In the genomic region with DNA sequence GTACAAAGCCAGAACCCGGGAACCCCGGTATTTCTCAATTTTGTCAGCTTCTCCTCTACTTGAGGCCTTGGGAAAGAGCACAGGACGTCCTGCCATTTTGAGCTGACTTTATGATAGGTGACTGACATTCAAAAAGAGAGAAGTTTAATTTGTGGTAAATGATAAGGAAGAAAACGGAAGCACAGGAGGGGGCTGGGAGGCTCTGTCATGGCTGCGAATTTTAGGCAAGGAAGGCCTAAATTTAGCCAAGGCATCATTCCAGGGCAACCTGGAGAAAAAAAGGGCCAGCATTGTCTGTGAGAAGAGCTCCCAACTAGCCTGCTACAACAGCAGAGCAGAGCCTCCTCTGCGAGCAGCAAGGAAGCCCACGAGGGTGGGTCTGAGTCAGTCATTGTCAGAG, we compare ENCODE assay signal across 25 mouse cellular contexts. TPM values are rescaled to one million over a fixed set of nuclear protein-coding genes. Genes with fewer than 3 reads are reported as not detected.
"Had no signal": no experiment of that assay in that cellular context is flagged by ENCODE, and none has a peak within 500 bp of the region (broad histone marks: within the 10 kb centered on the region; RNA-seq: fewer than 3 reads in every experiment).

No protein-coding gene starts in this region.

- H3K4me3 ChIP-seq: limb, embryonic 10.5 days; limb, embryonic 12.5 days; limb, embryonic 13.5 days; limb, embryonic 15.5 days; liver, embryonic 12.5 days; liver, embryonic 13.5 days; liver, embryonic 15.5 days; lung, embryonic 15.5 days; megakaryocyte, embryonic 14.5 days; midbrain, embryonic 12.5 days; midbrain, embryonic 13.5 days; midbrain, embryonic 15.5 days; myocyte; neural tube, embryonic 12.5 days had no signal

- H3K27ac ChIP-seq: limb, embryonic 10.5 days; limb, embryonic 12.5 days; limb, embryonic 13.5 days; limb, embryonic 15.5 days; liver, embryonic 12.5 days; liver, embryonic 13.5 days; liver, embryonic 14.5 days; liver, embryonic 15.5 days; lung, embryonic 15.5 days; macrophage; midbrain, embryonic 12.5 days; midbrain, embryonic 13.5 days; midbrain, embryonic 15.5 days; neural tube, embryonic 12.5 days had no signal

- H3K9me3 ChIP-seq: limb, embryonic 10.5 days; limb, embryonic 12.5 days; limb, embryonic 13.5 days; limb, embryonic 15.5 days; liver, embryonic 12.5 days; liver, embryonic 13.5 days; liver, embryonic 15.5 days; lung, embryonic 15.5 days; megakaryocyte, embryonic 14.5 days; midbrain, embryonic 12.5 days; midbrain, embryonic 13.5 days; midbrain, embryonic 15.5 days; neural tube, embryonic 12.5 days had no signal

- H3K36me3 ChIP-seq: limb, embryonic 10.5 days; limb, embryonic 12.5 days; limb, embryonic 13.5 days; limb, embryonic 15.5 days; liver, embryonic 12.5 days; liver, embryonic 13.5 days; liver, embryonic 15.5 days; lung, embryonic 15.5 days; midbrain, embryonic 12.5 days; midbrain, embryonic 13.5 days; midbrain, embryonic 15.5 days; neural tube, embryonic 12.5 days had no signal

- H3K4me2 ChIP-seq: limb, embryonic 12.5 days; limb, embryonic 13.5 days; limb, embryonic 15.5 days; liver, embryonic 11.5 days; liver, embryonic 12.5 days; liver, embryonic 13.5 days; liver, embryonic 15.5 days; lung, embryonic 14.5 days; lung, embryonic 15.5 days; midbrain, embryonic 12.5 days; midbrain, embryonic 13.5 days; midbrain, embryonic 15.5 days; neural tube, embryonic 12.5 days had no signal

- ATAC-seq: liver, embryonic 12.5 days; midbrain, embryonic 13.5 days; midbrain, embryonic 15.5 days; midbrain, embryonic 16.5 days had no signal

- DNase-seq: liver, embryonic 13.5 days had no signal

- H3K9ac ChIP-seq: limb, embryonic 12.5 days; limb, embryonic 13.5 days; limb, embryonic 15.5 days; liver, embryonic 12.5 days; liver, embryonic 13.5 days; liver, embryonic 14.5 days; liver, embryonic 15.5 days; liver, postnatal 0 days; lung, embryonic 14.5 days; lung, embryonic 15.5 days; midbrain, embryonic 12.5 days; midbrain, embryonic 13.5 days; midbrain, embryonic 15.5 days; neural tube, embryonic 12.5 days had no signal

RNA-seq across cellular contexts. Expression of a gene that starts 5.3 kb away (rescaled TPM):
- total RNA-seq: megakaryocyte progenitor cell, adult 5-6 weeks; megakaryocyte, adult 5-6 weeks; megakaryocyte-erythroid progenitor cell, adult 5-6 weeks; monocyte, adult 5-6 weeks had no signal
- polyA plus RNA-seq: macrophage had no signal

RNA-seq across cellular contexts. Expression of a gene that starts 34.3 kb away (rescaled TPM):
- total RNA-seq: megakaryocyte progenitor cell, adult 5-6 weeks; megakaryocyte, adult 5-6 weeks; megakaryocyte-erythroid progenitor cell, adult 5-6 weeks; monocyte, adult 5-6 weeks had no signal
- polyA plus RNA-seq: macrophage; midbrain, embryonic 14.5 days had no signal
